Mouse (Mus musculus) embryonic facial prominence, embryonic 10.5 days (tissue): ENCODE data around the gene Zp2. TPM values are rescaled to one million over a fixed set of nuclear protein-coding genes. Genes with fewer than 3 reads are reported as not detected.

Experiments used
- DNase-seq: peaks from one replicate; pipeline ENCODE4 v3.0.0-alpha.2; 2017; ENCODE audit warnings: low spot score
- H3K27ac ChIP-seq: fragments of 300-500 bp; sonication (generic); replicated peaks from 2 replicates; pipeline ENCODE4 v1.5.1; 2016; ENCODE audit warnings: mild to moderate bottlenecking
- H3K27me3 ChIP-seq: fragments of 300-500 bp; sonication (generic); replicated peaks from 2 replicates; pipeline ENCODE4 v1.6.1; 2016; ENCODE audit warnings: low read depth, mild to moderate bottlenecking; ENCODE audit not compliant: poor library complexity, severe bottlenecking
- H3K36me3 ChIP-seq: fragments of 300-500 bp; sonication (generic); replicated peaks from 2 replicates; pipeline ENCODE4 v1.6.1; 2016; ENCODE audit warnings: mild to moderate bottlenecking, moderate library complexity
- H3K4me1 ChIP-seq: fragments of 300-500 bp; sonication (generic); 2 replicates; pipeline ENCODE4 v1.6.1; 2016
- H3K4me3 ChIP-seq: fragments of 300-500 bp; sonication (generic); 2 replicates; pipeline ENCODE4 v1.5.1; 2016; ENCODE audit warnings: mild to moderate bottlenecking, moderate library complexity
- H3K9me3 ChIP-seq: fragments of 300-500 bp; sonication (generic); 2 replicates; pipeline ENCODE4 v1.6.1; 2016; ENCODE audit warnings: mild to moderate bottlenecking
- WGBS: fragments of 180-500 bp; shearing (Covaris S2); methylation state at CpG from one replicate; pipeline ENCODE4 v1.1.7; 2016; 5-methylcytosine and 5-hydroxymethylcytosine counted together
- polyA plus RNA-seq: library from polyadenylated mRNA; unstranded; fragments of >200 nt; fragmentation: Nextera tagmentation; extraction: Ambion mirVana; gene quantifications from 2 replicates; pipeline ENCODE4 v1.2.1, GENCODE M21; 2016

The Zp2 gene
- 0.06 and 0.16 TPM in 2 replicates for polyA plus RNA-seq

DNA sequence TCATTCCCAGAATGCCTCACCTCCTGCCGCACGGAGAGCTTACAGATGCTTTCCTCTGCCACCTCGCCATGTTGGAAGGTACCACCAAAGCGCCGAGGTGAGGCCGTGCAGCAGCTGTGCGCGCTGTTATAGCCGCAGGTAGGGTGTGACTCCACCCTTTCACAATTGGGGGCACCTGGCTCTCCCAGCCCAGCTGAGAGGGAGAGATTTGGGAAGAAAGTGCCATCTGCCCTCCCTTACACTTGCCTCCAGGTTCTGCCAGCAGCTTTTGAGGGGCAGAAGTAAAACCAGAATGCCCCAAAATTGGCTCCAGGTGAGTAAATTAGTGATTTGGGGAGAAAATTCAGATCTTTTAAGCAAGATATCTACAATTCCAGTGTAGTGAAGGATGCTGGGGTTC is at the start of gene Zp2:
Gene Zp2, minus strand, starts transcription at position 101 of the 400 bp plus-strand sequence.
- Histone ChIP-seq H3K27me3 (no peaks in the 10 kb centered on the region), H3K4me1 (peaks cover 5% of the 10 kb centered on the region), H3K36me3 (no peaks in the 10 kb centered on the region), H3K27ac (no peak within 1 kb of the TSS), H3K4me3 (no peak within 1 kb of the TSS), H3K9me3 (no peaks in the 10 kb centered on the region)
- no peak for DNase-seq
- 73% methylated on average over 9 of the region's 9 CpGs for WGBS

DNA sequence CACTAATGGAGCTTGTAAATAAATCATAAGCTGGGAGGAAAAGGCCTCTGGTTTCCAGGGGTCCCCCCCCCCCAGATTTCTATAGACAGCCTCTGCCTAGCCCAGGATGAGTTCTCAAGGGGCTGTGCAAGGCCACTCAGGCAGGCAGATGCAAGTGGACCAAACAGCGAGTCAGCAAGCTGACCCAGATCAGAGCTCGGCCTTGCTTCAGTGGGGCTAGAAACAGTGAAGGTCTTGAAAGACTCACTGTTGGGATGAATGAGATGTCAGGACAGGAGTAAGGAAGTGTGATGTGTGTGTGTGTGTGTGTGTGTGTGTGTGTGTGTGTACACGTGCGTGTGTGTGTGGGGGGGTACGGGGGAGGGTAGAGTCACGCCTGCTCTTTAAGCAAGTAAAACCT is 47.7 kb upstream of the Zp2 start:
- Histone ChIP-seq H3K4me3 (no peak overlapping the region), H3K27me3 (no peaks in the 10 kb centered on the region), H3K27ac (0 out of 2 replicates have a peak overlapping the region, but pooled peaks have one; percentile 16), H3K36me3 (peaks cover 22% of the 10 kb centered on the region), H3K4me1 (peaks cover 31% of the 10 kb centered on the region), H3K9me3 (no peaks in the 10 kb centered on the region)
- no peak for DNase-seq
- 90% methylated on average over 6 of the region's 6 CpGs for whole genome bisulfite sequencing

DNA sequence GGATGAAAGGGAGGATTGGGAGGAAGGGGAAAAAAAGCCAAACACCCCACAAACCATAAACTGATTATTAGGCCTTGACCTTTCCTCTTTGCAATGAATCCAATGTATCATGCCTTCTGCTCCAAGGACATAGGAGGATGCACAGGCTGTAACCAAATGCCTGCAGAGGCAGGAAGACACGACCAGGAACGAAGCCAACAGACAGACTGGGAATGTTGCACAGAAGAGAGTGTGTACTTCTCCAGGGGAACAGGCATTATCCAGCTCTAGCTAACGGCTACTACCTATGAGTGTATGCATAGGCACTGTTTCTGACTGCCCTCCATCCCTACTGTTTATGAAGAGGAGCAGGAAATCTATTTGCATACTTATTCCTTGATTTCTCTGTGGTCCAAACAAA is 47.1 kb upstream of the Zp2 start:
- no peaks in the 10 kb centered on the region for H3K9me3 ChIP-seq
- peaks cover 31% of the 10 kb centered on the region for H3K4me1 ChIP-seq
- DNase-seq, result no peak
- H3K4me3 ChIP-seq, result no peak overlapping the region
- no peaks in the 10 kb centered on the region for H3K27me3 ChIP-seq
- H3K27ac ChIP-seq, result 0 out of 2 replicates have a peak overlapping the region, but pooled peaks have one; percentile 16
- WGBS, result 56% methylated on average over 3 of the region's 3 CpGs
- H3K36me3 ChIP-seq, result peaks cover 17% of the 10 kb centered on the region

DNA sequence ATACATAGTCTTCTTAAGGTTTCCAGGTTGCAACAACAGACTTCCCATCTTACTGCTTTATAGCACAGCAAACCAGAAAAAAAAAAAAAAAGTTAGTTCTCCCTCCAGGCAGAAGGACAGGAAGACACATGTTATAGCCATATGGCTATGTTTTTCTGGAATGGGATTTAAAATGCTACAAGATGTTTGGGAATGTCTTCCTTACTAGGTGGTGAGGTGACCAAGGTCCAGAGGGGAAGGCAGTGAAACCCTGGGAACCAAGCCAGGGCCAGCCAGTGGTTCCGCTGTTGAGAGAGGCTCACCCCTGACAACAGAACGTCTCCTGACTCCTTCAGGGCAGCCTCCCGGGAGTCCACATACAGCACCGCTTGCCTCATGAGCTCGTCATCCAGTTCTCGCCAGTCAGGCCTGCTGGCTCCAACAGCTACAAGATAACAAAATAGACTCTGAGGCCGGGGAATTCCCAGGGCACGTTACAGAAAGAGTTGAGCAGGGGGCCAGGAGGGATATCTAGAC is 45.1 kb upstream of the Zp2 start:
- 62% methylated on average over 8 of the region's 8 CpGs for WGBS
- H3K27ac ChIP-seq, result peak overlapping the region; percentile 51; the same call in 1 of the 2 replicates
- H3K9me3 ChIP-seq, result no peaks in the 10 kb centered on the region
- H3K27me3 ChIP-seq, result no peaks in the 10 kb centered on the region
- H3K4me3 ChIP-seq, result no peak overlapping the region
- H3K4me1 ChIP-seq, result peaks cover 31% of the 10 kb centered on the region
- H3K36me3 ChIP-seq, result peaks cover 14% of the 10 kb centered on the region
- no peak for DNase-seq

DNA sequence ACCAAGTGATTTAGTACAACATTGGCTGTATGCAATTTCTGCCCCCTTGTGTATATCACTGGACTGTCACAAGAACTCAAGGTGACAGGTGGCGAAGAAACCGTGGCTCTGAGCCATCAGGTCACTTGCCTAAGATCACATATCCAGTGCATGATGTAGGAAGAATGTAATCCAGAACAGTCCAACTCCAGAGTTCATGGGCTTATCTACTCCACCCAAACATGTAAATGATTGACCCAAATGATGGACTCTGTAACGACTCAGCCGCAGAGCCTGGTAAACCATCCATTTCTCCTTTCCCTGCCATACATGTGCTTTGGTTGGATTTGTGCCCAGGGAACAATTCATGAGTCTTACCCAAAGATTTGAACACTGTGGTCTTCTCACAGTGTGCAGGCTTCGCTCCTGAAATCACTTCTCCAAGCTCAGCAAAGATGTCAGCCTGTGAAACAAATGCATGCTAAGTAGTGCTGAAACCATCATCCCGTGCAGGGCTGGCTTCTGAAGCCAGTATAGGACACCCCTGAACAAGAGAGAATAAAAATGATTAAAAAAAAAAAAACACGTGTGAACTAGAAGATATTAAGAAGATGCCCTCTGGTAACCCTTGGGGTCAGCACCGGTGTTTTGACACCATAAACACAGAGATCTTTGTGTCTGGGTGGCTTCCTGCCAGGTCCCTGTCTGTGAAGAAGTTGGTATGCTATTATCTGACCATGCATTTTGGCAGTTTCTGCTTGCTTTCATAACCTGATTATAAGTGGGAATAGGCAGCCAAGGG is 44.5 kb upstream of the Zp2 start:
- H3K9me3 ChIP-seq, result no peaks in the 10 kb centered on the region
- H3K4me3 ChIP-seq, result no peak overlapping the region
- H3K27ac ChIP-seq, result no peak overlapping the region
- peaks cover 14% of the 10 kb centered on the region for H3K36me3 ChIP-seq
- peaks cover 31% of the 10 kb centered on the region for H3K4me1 ChIP-seq
- 69% methylated on average over 8 of the region's 8 CpGs for WGBS
- H3K27me3 ChIP-seq, result no peaks in the 10 kb centered on the region
- DNase-seq, result no peak

DNA sequence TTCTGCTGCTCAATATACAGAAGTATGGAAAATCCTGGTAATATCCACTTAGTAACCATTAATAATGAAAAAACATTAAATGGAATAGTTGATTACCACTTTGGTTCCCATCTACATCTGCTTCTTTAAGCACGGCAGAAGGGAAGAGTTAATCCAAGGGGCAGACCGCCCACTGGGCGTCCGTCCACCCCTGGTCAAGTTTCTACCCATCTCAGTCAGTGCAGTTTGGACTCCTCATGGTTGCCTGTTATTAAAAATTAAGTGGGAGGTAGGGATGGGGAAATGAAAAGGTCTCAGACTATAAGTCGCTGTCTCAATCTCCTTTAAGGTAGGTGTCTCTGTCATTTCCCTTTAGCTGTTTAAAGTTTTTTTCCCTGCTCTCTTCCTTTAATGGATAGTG is 43.9 kb upstream of the Zp2 start:
- H3K36me3 ChIP-seq, result peaks cover 14% of the 10 kb centered on the region
- H3K27me3 ChIP-seq, result no peaks in the 10 kb centered on the region
- DNase-seq, result no peak
- no peak overlapping the region for H3K27ac ChIP-seq
- peaks cover 36% of the 10 kb centered on the region for H3K4me1 ChIP-seq
- WGBS, result 90% methylated on average over 5 of the region's 5 CpGs
- H3K9me3 ChIP-seq, result no peaks in the 10 kb centered on the region
- H3K4me3 ChIP-seq, result no peak overlapping the region

DNA sequence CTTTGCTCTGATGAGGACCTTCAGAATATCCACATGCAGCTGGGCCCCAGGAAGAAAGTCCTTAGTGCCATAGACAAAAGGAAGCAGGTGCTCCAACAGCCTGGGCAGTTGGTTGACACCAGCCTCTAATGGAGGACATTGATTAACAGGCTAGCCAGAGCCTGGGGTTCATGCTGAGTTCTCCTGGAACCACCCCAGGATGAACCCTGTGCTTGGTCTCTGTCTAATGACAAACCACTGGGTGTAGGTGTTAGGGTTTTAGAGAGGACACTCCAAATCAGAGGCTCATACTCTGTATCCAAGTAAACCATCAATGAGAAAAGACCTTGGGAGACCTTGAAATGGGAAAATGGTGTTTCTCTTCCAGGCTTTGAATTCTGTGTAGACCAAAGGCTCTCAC is 37.8 kb upstream of the Zp2 start:
- no peaks in the 10 kb centered on the region for H3K27me3 ChIP-seq
- no peaks in the 10 kb centered on the region for H3K36me3 ChIP-seq
- H3K27ac ChIP-seq, result no peak overlapping the region
- no peaks in the 10 kb centered on the region for H3K9me3 ChIP-seq
- H3K4me1 ChIP-seq, result peaks cover 10% of the 10 kb centered on the region
- H3K4me3 ChIP-seq, result no peak overlapping the region
- DNase-seq, result no peak

DNA sequence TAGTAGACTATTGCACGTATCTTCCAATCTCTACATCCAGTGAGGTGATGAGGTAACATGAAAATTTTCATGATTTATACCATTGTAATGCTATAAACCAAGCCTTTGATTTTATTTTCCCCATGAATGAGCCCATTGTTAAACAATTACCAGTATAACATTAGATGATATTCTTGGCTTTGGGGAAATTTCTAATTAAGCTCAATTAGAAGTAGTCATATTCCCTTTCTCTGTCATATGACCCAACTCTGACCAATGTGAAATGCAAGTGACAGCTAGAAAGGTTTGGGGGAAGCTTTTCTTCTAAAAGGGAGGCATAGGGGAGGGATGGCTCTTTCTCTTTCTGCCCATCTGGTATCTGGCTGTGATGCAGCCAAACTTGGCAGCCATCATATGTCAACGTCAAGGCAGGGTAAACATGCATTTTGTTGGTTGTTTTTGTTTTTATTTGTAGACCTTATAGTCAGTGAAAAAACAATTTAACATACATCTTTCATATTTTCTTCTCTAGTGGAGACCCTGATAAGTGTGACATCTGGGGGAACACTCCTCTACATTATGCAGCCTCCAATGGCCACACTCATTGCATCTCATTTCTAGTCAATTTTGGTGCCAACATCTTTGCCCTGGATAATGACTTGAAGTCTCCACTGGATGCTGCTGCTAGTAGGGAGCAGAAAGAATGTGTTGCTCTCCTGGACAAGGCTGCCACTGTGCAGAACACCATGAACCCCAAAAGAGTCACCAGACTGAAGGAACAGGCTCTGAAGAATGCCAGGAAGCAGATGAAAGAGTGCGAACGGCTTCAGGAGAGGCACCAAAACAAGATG is 36.5 kb upstream of the Zp2 start:
- Histone ChIP-seq H3K4me1 (peaks cover 10% of the 10 kb centered on the region), H3K4me3 (no peak overlapping the region), H3K36me3 (no peaks in the 10 kb centered on the region), H3K27me3 (no peaks in the 10 kb centered on the region), H3K9me3 (no peaks in the 10 kb centered on the region), H3K27ac (no peak overlapping the region)
- no peak for DNase-seq
- 93% methylated on average over 4 of the region's 4 CpGs for WGBS

DNA sequence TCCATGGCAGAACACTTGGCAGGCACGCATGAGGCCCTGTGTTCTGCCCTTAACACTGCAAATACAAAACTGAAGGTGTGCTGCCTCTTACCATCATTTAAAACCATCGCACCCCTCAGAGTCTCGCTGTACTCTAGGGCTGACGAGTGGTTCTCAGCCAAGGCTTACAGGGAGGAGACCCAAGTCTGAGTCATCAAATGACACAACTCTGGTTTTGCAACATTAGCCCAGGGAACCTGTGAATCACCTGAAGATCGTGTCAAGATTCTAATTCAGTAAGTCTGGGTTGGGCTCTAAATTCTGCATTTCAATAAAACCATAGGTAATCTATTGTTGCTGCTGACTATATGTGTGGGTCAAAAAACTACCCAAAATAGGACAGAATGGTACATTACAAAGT is 35.5 kb upstream of the Zp2 start:
- Histone ChIP-seq H3K4me1 (peaks cover 10% of the 10 kb centered on the region), H3K36me3 (no peaks in the 10 kb centered on the region), H3K27me3 (no peaks in the 10 kb centered on the region), H3K4me3 (no peak overlapping the region), H3K9me3 (no peaks in the 10 kb centered on the region), H3K27ac (no peak overlapping the region)
- DNase-seq, result no peak
- WGBS, result 90% methylated on average over 5 of the region's 5 CpGs

DNA sequence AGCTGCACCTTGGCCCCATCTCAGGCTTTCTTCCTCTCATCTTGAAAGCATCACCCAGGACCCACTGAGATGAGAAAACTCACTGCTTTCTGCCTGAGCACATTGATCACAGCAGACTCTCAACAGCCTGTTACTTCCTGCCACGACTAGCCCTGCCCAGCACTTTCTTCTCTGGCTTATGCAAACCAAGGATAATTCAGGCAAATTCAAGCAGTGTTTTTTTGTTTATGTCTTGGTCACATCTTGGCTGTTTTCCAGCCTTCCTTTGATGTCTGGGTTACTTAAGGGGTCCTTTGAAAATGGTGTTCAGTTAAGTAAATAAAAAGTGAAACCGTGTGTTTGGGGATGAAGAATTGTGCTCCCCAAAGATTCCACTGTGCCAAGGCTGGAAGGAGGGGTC is 33.8 kb upstream of the Zp2 start:
- Histone ChIP-seq H3K9me3 (no peaks in the 10 kb centered on the region), H3K36me3 (no peaks in the 10 kb centered on the region), H3K27ac (0 out of 2 replicates have a peak overlapping the region, but pooled peaks have one; percentile 30), H3K4me1 (peaks cover 8% of the 10 kb centered on the region), H3K4me3 (no peak overlapping the region), H3K27me3 (no peaks in the 10 kb centered on the region)
- DNase-seq, result no peak
- WGBS, result 47% methylated on average over 2 of the region's 2 CpGs

DNA sequence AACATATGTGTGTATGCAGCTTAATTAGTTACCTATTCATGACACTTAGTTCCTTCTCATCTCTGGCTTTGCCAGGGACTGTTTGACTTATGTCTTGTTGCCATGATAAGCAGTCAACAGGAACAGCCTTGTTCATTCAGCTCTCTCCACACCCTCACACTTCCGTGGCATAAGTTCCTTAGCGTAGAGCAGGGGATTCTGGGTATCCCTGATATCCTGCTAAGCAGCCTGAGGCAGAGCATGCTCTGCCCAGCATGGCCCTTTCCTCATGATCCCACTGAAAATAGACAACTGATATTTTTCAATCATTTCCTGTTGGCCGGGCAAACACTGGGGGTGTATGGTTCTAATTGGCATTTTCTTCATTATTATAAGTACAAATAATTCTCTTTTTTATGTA is 32.5 kb upstream of the Zp2 start:
- Histone ChIP-seq H3K4me3 (no peak overlapping the region), H3K36me3 (no peaks in the 10 kb centered on the region), H3K27ac (no peak overlapping the region), H3K27me3 (no peaks in the 10 kb centered on the region), H3K9me3 (no peaks in the 10 kb centered on the region), H3K4me1 (0 out of 2 replicates have a peak, but pooled peaks cover 6% of the 10 kb centered on the region)
- WGBS, result 79% methylated on average over 3 of the region's 3 CpGs
- no peak for DNase-seq

DNA sequence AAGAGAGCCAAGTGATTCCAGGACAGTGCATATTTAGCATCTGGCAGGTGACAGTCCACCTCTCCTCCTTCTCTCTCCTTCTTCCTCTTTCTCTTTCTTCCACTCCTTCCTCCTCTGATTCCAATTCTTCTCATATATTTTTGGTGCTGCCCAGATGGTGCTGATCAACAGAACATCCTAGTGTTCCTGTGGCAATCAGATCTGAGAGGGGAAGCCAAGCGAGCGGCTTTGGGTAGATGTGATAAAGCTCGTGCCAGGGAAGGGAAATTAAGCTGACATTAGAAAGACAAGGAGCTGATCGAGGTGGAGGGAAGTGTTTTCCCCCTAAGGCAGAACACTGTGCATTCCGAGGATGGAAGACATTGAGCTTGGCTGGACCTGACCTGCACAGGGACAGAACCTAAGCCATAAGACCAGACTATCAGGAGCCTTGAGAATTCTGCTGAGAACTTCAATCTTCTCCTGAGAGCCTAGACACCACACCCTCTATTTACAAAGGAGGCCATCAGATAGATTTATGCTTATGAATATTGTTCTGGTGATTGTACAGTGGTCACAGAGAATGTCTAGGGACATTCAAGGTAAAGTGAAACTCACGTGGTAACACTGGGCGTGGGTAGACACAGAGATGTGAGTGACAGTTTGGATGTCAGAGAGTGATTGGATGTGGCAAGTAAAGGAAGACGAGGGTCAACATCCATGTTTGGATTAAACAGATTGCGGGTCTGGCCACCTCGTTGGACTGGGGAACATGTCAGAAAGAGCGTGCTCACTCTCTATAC is 29.8 kb upstream of the Zp2 start:
- Histone ChIP-seq H3K27me3 (no peaks in the 10 kb centered on the region), H3K4me3 (no peak overlapping the region), H3K27ac (no peak overlapping the region), H3K9me3 (no peaks in the 10 kb centered on the region), H3K36me3 (no peaks in the 10 kb centered on the region), H3K4me1 (0 out of 2 replicates have a peak, but pooled peaks cover 6% of the 10 kb centered on the region)
- 81% methylated on average over 11 of the region's 11 CpGs for WGBS
- no peak for DNase-seq
